Mouse (Mus musculus): ENCODE measurements around the gene Ptprt. TPM values are rescaled to one million over a fixed set of nuclear protein-coding genes. Genes with fewer than 3 reads are reported as not detected.

Gene Ptprt
- polyA plus RNA-seq, 1 experiment from 2014 or later: 0.79 TPM

DNA sequence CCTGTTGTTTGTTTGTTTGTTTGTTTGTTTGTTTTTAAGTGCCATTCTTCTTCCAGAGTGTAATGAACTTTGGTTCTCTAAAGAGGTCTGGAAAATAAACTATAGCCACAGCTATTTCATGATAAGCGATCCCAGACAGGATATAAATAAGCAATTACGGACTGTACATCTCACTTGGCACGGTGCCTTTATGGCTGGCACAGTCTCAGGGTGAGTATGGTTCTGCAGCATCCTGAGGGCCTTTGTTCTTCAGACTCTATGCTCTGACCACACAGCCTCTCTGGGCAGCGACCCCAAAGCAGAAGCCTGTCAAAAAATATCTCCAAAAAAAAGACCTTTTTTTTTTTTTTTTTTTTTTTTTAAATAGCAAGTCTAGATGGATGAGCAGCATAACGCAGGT is 338.5 kb downstream of the Ptprt start:
- DNase-seq: no peak

DNA sequence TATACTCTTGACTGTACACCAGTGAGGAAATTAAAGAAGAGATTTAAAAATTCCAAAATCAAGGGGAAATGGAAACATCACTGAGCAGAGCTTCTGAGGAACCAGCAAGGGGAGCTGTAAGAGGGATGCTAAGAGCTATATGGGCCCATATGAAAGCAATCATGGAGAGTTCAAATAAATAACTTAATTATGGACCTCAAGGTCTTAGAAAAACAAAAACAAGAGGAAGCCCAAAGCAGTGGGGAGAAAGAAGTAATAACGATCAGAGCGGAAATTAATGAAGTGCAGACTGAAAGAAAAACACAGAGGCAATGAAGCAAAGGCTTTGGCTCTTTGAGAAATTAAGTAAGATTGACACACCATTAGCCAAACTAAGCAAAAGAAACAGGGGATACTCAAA is 353.0 kb downstream of the Ptprt start:
- Histone ChIP-seq H3K4me2 (ENCODE audit: low read depth, low read length) (no peak overlapping the region), H3K27ac (ENCODE audit: low read depth) (no peak overlapping the region), H3K4me3 (ENCODE audit: low read depth, low read length) (no peak overlapping the region), H3K9ac (replicated peaks) (no peak overlapping the region), H3K36me3 (replicated peaks; ENCODE audit: insufficient read depth, low read length) (no peaks in the 10 kb centered on the region), H3K4me1 (ENCODE audit: insufficient read depth) (no peaks in the 10 kb centered on the region), H3K9me3 (ENCODE audit: low read length) (0 out of 2 replicates have a peak, but pooled peaks cover 2% of the 10 kb centered on the region), H3K27me3 (ENCODE audit: insufficient read depth, low read length) (no peaks in the 10 kb centered on the region)
- WGBS (ENCODE audit: insufficient replicate concordance): 84% methylated on average over 2 of the region's 2 CpGs
- ATAC-seq: no peak
- no peak for DNase-seq
- no peak for TF ChIP-seq CTCF (IDR thresholded peaks at IDR 0.05; ENCODE audit: low read depth)

More for the DNA sequence above, 338.5 kb downstream of the Ptprt start:
- Histone ChIP-seq H3K4me1 (ENCODE audit: insufficient read depth) (no peaks in the 10 kb centered on the region), H3K27me3 (ENCODE audit: insufficient read depth, low read length) (no peaks in the 10 kb centered on the region), H3K27ac (ENCODE audit: low read depth) (no peak overlapping the region), H3K9ac (replicated peaks) (no peak overlapping the region), H3K4me2 (ENCODE audit: low read depth, low read length) (no peak overlapping the region), H3K36me3 (replicated peaks; ENCODE audit: insufficient read depth, low read length) (no peaks in the 10 kb centered on the region), H3K9me3 (ENCODE audit: low read length) (no peaks in the 10 kb centered on the region), H3K4me3 (ENCODE audit: low read depth, low read length) (no peak overlapping the region)
- no peak for ATAC-seq
- 74% methylated on average over 5 of the region's 5 CpGs for WGBS (ENCODE audit: insufficient replicate concordance)
- TF ChIP-seq CTCF (IDR thresholded peaks at IDR 0.05; ENCODE audit: low read depth) (no peak), EP300 (IDR thresholded peaks at IDR 0.05; ENCODE audit: low read depth) (no peak)

DNA sequence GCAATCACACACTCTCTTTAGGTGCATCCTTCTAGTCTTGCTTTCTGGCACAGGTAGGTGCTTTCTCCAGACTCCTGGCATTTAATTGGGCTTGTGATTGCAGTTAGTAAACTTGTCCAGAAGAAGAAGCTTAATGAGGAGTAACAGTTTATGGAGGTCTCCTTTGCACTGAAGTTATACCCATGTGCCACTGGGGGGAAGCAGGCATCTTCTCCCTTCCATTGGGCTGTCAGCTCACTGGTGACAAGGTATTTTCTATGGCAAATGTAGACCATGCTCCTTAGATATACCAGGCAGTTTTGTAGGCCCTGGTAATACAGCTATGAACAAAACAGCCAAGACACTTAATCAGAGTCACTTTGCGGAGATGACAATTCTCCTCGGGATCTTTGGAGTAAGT is 366.9 kb downstream of the Ptprt start:
- TF ChIP-seq EP300 (IDR thresholded peaks at IDR 0.05; ENCODE audit: low read depth) (no peak), CTCF (IDR thresholded peaks at IDR 0.05; ENCODE audit: low read depth) (no peak)
- H3K27me3 ChIP-seq (ENCODE audit: insufficient read depth, low read length): no peaks in the 10 kb centered on the region
- ATAC-seq: no peak
- H3K4me2 ChIP-seq (ENCODE audit: low read depth, low read length): no peak overlapping the region
- H3K4me1 ChIP-seq (ENCODE audit: insufficient read depth): no peaks in the 10 kb centered on the region
- H3K9ac ChIP-seq (replicated peaks): no peak overlapping the region
- H3K9me3 ChIP-seq (ENCODE audit: low read length): peaks cover 3% of the 10 kb centered on the region
- H3K36me3 ChIP-seq (replicated peaks; ENCODE audit: insufficient read depth, low read length): no peaks in the 10 kb centered on the region
- WGBS (ENCODE audit: insufficient replicate concordance): 85% methylated on average over 2 of the region's 2 CpGs
- DNase-seq: no peak
- H3K27ac ChIP-seq (ENCODE audit: low read depth): no peak overlapping the region
- H3K4me3 ChIP-seq (ENCODE audit: low read depth, low read length): no peak overlapping the region

- no peak for TF ChIP-seq EP300 (IDR thresholded peaks at IDR 0.05; ENCODE audit: low read depth)
- no peak for TF ChIP-seq CTCF (IDR thresholded peaks at IDR 0.05; ENCODE audit: low read depth)
- no peak overlapping the region for H3K4me2 ChIP-seq (ENCODE audit: low read depth, low read length)
- DNase-seq (no peak), ATAC-seq (no peak)
- no peaks in the 10 kb centered on the region for H3K4me1 ChIP-seq (ENCODE audit: insufficient read depth)
- no peak overlapping the region for H3K4me3 ChIP-seq (ENCODE audit: low read depth, low read length)
- no peaks in the 10 kb centered on the region for H3K27me3 ChIP-seq (ENCODE audit: insufficient read depth, low read length)
- no peak overlapping the region for H3K27ac ChIP-seq (ENCODE audit: low read depth)
- H3K9me3 ChIP-seq (ENCODE audit: low read length): peaks cover 3% of the 10 kb centered on the region
- 74% methylated on average over 4 of the region's 4 CpGs for WGBS (ENCODE audit: insufficient replicate concordance)
- H3K36me3 ChIP-seq (replicated peaks; ENCODE audit: insufficient read depth, low read length): no peaks in the 10 kb centered on the region
- no peak overlapping the region for H3K9ac ChIP-seq (replicated peaks)
Observed at GRCm38 (mm10) chr2:162282606-162283005, 378.3 kb downstream of the Ptprt start.

DNA sequence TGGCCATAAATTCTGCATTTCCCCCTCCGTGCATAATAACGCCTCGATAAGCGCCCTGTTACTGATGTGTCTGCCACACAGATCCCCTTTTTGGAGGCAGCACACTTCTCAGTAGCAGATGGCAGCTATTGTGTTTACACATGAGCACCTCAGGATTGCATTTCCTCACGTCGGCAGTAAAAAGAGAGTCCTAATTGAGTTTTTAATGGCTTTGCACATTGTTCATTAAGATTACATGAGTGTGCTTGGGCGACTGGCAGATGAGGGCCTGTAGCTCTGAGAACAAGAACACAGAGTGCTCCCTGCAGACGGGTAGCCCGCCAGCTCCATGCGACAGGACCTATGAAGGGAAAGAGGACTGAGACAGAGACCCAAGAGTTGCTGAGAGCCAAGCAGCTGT is 378.8 kb downstream of the Ptprt start:
- Histone ChIP-seq H3K4me3 (ENCODE audit: low read depth, low read length) (no peak overlapping the region), H3K27me3 (ENCODE audit: insufficient read depth, low read length) (no peaks in the 10 kb centered on the region), H3K4me1 (ENCODE audit: insufficient read depth) (no peaks in the 10 kb centered on the region), H3K36me3 (replicated peaks; ENCODE audit: insufficient read depth, low read length) (no peaks in the 10 kb centered on the region), H3K9me3 (ENCODE audit: low read length) (no peaks in the 10 kb centered on the region), H3K27ac (ENCODE audit: low read depth) (no peak overlapping the region), H3K9ac (replicated peaks) (no peak overlapping the region), H3K4me2 (ENCODE audit: low read depth, low read length) (no peak overlapping the region)
- 73% methylated on average over 10 of the region's 10 CpGs for WGBS (ENCODE audit: insufficient replicate concordance)
- ATAC-seq (no peak), DNase-seq (no peak)
- TF ChIP-seq CTCF (IDR thresholded peaks at IDR 0.05; ENCODE audit: low read depth): no peak
- no peak for TF ChIP-seq EP300 (IDR thresholded peaks at IDR 0.05; ENCODE audit: low read depth)

DNA sequence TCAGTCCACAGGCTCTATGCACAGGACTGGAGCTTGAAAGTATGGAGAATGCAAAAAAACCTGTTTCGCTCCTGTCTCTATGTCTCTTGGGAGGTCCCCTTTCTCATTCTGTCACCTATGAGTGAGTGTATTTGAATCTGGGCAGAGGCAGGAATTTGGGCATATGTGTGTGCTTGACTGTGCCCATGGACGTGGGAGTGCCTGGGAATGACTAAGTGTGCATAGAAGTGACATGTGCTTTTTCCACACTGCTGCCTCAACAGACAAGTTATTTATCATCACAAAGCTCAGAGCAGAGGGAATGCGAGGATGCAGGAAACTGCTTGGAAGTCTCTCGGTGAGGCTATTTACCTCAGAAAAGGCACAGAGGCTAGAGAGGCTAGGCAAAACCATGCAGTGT is 387.1 kb downstream of the Ptprt start:
- Histone ChIP-seq H3K27me3 (ENCODE audit: insufficient read depth, low read length) (no peaks in the 10 kb centered on the region), H3K4me1 (ENCODE audit: insufficient read depth) (no peaks in the 10 kb centered on the region), H3K4me2 (ENCODE audit: low read depth, low read length) (no peak overlapping the region), H3K9ac (replicated peaks) (no peak overlapping the region), H3K27ac (ENCODE audit: low read depth) (no peak overlapping the region), H3K4me3 (ENCODE audit: low read depth, low read length) (no peak overlapping the region), H3K9me3 (ENCODE audit: low read length) (peaks cover 2% of the 10 kb centered on the region; the same call in 1 of the 2 replicates), H3K36me3 (replicated peaks; ENCODE audit: insufficient read depth, low read length) (no peaks in the 10 kb centered on the region)
- DNase-seq: no peak
- ATAC-seq: no peak
- TF ChIP-seq EP300 (IDR thresholded peaks at IDR 0.05; ENCODE audit: low read depth) (no peak), CTCF (IDR thresholded peaks at IDR 0.05; ENCODE audit: low read depth) (no peak)
- 64% methylated on average over 4 of the region's 4 CpGs for WGBS (ENCODE audit: insufficient replicate concordance)

DNA sequence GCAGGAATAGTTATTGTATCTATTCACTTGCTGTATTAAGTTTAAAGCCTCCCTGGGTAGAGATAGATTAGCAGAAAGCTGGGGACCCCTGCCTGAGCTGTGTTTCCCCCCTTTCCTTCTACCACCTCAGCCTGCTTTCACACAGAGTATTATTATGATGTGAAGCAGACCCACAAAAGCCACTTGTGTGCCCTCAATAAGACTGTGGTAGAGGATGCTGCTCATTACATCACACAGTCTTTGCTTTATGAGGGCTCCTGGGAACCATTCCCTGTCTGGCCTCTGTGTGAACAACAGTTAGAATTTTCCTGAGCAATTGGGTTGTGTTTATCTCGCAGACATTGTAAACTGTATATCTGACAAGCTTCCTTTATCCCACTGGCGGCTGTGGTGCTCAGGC is 409.7 kb downstream of the Ptprt start:
- H3K9me3 ChIP-seq (ENCODE audit: low read length): 0 out of 2 replicates have a peak, but pooled peaks cover 2% of the 10 kb centered on the region
- no peak overlapping the region for H3K27ac ChIP-seq (ENCODE audit: low read depth)
- 41% methylated on average over 2 of the region's 2 CpGs for WGBS (ENCODE audit: insufficient replicate concordance)
- H3K4me3 ChIP-seq (ENCODE audit: low read depth, low read length): no peak overlapping the region
- H3K27me3 ChIP-seq (ENCODE audit: insufficient read depth, low read length): no peaks in the 10 kb centered on the region
- no peak overlapping the region for H3K9ac ChIP-seq (replicated peaks)
- no peak for DNase-seq
- no peak overlapping the region for H3K4me2 ChIP-seq (ENCODE audit: low read depth, low read length)
- TF ChIP-seq EP300 (IDR thresholded peaks at IDR 0.05; ENCODE audit: low read depth) (no peak), CTCF (IDR thresholded peaks at IDR 0.05; ENCODE audit: low read depth) (no peak)
- H3K4me1 ChIP-seq (ENCODE audit: insufficient read depth): no peaks in the 10 kb centered on the region
- no peak for ATAC-seq
- H3K36me3 ChIP-seq (replicated peaks; ENCODE audit: insufficient read depth, low read length): no peaks in the 10 kb centered on the region
